Mouse (Mus musculus) layer of hippocampus, adult 11-12 months (tissue): ENCODE results near the gene Kcnmb3.
A peak's percentile ranks its signal among the peaks of the same experiment; 100 is the strongest.

Experiments
- DNase-seq: peaks from one replicate; pipeline ENCODE4 v3.0.0; 2022; ENCODE audit warnings: low spot score

Kcnmb3 gene

DNA sequence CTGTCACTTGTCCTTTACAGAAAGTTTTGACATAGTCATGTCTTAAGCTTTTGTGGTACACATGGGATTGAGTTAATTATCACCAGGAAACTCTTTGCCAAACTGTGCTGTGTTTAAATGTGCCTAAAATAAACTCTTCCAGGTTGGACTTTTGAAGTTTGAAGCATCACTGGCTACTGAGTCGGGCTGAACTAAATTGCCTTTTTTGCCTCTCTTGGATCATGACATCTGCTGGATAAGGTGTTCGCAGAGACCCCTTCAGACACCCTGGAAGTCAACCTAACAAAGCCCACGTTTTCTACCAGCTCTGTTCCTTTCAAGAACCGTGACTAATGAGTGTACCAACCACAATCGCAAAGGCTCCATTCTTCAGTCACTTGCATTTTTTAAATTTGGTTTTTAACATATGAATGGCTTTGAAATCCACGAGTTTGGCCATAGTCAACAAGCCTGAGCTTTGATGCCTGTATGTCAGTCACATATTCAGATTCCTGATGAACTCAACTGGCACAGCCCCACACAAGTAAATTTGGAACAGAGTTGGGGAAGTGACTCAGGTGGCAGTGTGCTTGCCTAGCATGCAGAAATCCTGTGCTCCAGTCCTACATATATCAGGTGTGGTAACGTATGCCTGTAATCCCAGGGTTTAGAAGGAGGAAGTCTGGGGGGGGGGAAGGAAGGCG lies 3.2 kb upstream of the Kcnmb3 start:
- DNase-seq, result no peak

DNA sequence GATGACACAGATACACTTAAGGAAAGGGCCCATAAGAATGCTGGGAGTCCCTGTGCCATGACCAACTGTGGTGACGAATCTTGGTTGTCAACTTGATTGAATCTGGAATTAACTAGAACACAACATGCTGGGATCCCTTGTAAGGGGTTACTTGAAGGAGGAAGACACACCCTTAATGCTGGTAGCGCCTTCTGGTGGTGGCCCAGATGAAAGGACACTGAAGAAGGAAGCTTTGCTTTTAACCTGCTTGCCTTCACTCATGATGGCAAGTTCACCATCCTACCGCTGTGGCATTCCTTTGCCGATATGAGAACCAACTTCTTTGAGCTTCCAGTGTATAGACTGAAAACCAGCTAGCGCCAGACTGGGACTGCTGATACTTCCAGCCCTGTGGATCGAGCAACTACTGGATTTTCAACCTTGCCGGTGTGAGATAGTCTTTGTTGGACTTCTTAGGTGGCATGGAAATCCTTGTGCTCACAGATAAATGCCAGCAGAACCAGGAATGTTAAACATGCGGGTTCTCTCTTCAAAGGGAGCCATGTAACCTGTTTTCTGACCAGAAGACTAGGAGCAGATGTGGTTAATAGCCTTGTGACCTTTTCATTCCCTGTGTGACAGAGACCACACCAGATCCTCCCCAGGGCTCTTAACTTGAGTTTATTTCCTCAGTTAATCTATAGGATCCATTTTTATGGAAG lies 2.5 kb upstream of the Kcnmb3 start:
- DNase-seq, result no peak

DNA sequence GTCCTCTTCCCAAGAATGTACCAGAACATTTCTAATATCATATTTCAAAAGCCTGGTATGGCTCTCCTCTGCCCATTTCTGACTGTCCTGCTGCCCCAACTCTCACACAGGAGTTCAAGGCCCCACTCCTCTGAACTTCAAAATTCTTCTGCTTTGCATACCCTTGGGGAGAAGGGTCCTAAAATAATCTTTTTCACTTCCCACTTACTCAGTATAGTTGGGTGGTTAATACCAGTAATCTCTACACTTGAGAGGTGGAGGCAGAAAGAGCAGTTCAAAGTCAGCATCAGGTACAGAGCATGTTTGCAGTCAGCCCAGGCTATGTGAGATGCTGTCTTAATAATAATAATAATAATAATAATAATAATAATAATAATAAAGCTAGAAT lies 1.1 kb downstream of the Kcnmb3 start:
- DNase-seq, result no peak

DNA sequence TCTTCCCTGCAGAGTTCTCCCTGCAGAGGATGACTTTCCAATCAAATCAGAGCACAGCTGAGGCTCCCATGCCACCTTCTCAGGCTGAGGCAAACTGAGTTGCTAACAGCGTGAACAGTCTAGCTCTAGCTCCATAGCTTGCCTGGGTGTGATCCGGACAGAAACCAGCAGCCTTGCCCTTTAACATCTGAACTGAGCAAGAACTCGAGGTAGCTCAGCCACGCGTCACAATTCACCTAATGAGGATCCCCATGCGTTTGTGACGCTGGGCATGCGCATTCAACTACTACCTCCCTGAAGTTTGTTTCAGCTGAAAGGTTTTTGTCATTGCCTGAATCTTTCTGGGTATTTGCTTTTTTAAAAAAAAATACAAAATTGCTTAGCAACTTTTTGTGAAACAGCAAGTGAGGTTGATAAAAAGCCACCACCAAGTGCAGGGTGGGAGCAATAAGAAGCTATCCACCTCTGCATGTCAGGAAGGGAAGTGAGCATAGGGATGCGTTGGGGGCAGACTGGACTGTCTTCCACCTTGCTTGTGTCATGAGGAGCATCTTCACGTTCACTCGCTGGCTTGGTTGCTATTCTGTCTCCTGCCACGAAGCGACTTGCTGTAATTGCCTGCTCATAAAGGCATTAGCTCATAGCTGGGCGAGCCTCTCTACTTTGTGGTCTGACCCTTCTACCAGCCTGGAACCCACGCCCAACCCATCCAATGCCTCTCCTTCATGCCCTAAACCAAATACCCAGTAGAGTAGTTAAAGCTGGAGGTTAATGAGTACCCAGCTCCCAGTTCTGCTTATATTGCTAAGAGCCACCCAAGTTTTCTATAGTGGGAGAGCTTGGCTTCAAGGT lies 1.7 kb downstream of the Kcnmb3 start:
- no peak for DNase-seq

DNA sequence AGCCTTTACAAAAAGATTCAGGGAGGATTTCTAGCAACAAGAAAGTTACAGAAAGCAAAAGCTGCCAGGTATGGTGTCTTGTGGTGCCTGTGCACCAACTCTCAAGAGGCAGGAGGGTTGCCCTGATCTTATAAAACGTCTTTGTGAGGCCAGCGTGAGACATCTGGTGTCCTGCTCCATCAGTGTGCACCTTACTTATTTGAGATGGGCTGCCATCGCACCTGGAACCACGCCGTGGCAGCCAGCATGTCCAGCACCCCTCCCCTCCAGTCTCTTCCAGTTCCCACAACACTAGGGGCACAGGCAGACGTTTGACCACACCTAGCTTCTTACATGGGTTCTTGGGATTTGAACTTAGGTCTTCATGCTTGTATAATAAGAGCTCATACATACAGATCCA lies 3.9 kb downstream of the Kcnmb3 start:
- DNase-seq, result no peak

DNA sequence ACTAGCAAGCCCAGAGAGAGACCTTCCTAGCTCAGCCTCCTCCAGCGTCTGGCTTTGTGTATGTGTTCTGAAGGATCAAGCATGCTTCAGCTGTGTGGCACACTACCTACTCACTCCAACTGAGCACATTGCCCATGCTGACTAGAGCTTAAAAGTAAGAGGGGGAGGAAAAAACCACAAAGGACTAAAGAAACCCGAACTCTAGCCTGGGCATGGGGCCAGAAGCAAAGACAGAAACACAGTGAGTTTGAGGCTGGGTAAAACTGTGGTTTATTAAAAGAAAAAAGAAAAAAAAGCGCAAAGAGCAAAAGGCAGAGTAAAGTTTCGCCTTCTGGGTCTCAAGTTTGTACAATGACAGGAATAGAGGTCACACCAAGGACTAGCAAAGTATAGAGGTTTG lies 5.5 kb downstream of the Kcnmb3 start:
- no peak for DNase-seq

DNA sequence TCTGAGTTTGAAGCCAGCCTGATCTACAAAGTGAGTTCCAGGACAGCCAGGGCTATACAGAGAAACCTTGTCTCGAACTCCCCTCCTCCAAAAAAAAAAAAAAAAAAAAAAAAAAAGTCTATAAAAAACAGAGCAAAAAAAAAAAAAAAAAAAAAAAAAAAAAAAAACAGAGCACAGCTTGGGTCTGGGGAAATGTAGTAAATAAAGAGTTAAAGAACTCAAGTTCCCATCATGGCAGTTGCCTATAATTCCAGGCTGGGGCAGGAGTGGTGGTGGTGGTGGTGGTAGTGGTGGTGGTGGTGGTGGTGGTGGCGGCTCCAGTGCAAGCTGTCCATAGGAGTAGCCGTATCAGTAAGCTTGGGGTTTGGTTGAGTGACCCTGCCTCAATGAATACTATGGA lies 9.0 kb downstream of the Kcnmb3 start:
- no peak for DNase-seq

DNA sequence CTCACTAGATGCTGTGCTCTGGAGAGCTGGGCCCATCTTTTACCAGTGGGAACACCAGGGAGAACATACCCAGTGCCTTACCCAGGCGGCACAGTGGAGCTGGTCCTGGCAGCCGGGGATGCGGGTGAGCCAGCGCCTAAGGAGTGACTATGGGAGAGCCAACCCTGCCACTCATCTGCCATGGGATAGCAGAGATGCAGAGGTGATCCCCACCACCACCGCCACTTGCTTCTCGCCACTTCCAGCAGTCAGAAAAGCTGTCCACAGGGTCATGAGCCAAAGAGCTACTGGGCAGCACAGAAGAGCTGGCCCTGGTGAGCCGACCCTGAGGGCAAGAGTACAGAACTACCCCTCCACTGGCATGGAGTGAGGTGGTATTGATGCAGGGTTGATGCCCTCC lies 12.1 kb downstream of the Kcnmb3 start:
- DNase-seq, result no peak

DNA sequence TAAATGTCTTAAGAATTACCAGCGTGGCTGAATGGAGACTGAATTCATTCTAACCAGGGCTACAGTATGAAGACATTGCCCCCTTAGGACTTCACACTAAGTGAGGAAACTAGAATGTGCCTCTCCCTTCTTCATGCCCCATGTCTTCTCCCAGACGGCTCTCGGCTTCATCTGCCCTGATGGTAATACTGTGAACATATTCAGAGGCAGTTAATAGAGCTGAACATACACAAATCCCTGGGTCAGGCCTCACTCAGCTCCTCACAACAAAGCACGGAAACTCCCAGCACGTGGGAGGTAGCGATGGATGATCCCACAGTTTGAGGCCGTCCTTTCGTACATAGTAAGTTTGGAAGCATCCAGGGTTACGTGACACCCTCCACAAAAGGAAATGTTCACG lies 18.8 kb downstream of the Kcnmb3 start:
- no peak for DNase-seq

DNA sequence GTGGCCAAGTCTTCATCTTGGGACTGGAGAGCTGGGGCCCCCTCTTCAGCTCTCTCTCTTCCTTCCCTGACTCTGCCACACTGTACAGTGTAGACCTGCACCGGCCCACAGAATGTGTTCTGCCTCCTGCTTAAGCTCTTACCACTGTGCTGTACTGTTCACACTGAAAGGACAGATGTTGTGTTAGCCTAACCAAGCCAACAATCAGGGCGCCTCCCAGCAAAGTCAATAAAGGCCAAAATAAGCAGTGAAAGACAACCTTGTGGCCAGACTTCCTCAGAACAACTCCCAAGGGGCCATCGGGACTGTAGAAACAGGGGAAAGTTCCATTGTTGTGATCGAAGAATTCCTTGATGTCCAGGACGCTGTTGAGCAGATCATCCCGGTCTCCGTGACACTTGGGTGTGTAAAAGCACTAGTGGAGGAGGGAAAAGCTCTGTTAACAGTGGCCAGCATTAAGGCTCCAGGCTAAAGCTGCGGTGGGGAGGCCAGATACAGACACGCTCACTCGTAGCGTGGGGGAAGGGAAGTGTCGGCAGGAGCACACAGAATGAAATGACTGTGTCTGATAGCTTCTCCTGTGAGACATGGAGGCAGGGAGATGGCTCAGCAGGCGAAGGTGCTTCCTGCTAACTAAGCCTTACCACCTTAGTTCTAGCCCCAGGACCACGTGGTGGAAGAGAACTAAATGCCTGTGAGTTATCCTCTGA lies 19.7 kb downstream of the Kcnmb3 start:
- no peak for DNase-seq

DNA sequence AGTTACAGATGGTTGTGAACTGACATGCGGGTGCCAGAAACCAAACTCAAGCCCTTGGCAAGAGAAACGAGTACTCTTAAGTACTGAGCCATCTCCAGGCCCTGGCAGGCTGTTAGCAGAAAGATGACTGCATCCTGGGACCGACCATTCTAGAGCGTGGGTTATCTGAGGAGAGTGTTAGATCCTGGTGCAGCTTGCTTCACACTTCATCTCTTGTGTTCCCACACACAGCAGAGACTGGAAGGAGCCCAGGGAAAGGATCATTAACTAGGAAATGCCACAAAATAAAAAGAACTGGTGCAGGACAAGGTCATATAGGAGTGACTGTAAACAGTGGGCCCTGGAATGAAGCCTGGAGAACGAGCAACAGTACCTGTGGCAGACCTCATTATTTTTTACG lies 20.9 kb downstream of the Kcnmb3 start:
- DNase-seq, result no peak

DNA sequence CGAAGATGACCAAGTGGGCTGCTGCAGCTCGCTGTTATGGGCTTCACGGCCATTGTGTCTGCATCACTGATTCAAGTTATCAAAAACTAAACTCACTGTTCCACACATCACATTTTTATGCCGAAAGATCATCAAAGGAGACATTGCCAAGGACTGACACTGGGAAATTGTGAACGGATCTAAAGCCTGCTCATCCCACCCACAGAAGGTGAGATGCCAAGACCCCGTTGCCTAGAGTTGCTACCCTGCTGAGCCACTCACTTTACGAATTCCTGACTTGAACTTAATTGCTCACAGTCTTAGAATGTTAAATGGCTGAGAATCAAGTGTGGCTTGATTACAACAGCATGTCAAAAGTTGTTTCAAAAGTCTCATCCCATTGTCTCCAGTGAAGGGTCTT lies 21.6 kb downstream of the Kcnmb3 start:
- no peak for DNase-seq

DNA sequence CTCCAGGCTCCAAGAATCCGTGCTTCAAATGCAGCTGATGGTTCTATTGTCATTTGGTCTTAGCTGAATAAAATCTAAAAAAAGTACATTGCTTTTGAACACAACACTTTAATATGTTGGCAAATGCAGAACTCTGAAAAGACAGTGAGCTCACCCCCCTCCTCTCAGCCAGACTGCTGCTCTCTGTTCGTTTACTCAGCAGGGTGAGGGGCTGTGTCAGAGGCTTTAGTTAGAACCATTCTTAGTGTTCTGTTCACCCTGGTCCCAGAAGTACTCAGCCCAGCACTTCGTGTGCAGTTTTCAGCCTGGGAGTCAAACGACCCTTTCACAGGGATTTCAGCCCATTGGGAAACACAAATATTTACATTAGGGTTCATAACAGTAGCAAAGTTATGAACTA lies 23.6 kb downstream of the Kcnmb3 start:
- no peak for DNase-seq

DNA sequence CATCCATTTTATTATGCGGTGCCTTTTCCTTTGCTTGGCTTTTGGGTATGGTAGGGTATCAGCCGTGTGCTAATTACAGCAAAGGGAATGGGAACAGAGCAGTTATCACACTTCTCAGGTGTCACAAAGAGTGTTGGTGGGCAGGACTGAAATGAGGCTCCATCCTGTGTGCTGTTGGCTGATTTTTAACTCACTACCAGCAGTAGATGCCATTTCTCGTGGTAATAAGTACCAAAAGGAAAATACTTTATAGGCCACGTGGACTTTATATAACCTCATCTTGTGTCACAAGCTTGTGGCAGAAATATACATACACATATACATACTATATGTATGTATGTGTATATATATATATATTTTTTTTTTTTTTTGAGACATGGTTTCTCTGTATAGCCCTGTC lies 24.7 kb downstream of the Kcnmb3 start:
- DNase-seq, result no peak

DNA sequence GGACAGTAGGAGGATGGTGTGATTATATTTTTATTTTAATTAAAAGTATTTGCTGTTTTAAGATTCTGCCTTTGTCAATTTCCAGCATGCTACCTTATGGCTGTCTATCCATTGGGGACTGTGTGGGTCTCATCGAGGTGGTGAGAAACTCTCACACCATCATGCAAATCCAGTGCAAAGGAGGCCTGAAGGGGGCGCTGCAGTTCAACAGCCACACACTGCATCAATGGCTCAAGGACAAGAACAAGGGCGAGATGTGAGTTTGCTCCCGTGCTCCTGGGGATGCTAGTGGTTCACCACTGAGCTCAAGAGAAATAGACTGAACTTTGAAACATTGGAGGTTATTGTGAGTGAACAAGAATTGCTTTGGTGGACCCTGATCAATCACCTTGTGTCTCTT lies 32.3 kb downstream of the Kcnmb3 start:
- peak; percentile 32 for DNase-seq

DNA sequence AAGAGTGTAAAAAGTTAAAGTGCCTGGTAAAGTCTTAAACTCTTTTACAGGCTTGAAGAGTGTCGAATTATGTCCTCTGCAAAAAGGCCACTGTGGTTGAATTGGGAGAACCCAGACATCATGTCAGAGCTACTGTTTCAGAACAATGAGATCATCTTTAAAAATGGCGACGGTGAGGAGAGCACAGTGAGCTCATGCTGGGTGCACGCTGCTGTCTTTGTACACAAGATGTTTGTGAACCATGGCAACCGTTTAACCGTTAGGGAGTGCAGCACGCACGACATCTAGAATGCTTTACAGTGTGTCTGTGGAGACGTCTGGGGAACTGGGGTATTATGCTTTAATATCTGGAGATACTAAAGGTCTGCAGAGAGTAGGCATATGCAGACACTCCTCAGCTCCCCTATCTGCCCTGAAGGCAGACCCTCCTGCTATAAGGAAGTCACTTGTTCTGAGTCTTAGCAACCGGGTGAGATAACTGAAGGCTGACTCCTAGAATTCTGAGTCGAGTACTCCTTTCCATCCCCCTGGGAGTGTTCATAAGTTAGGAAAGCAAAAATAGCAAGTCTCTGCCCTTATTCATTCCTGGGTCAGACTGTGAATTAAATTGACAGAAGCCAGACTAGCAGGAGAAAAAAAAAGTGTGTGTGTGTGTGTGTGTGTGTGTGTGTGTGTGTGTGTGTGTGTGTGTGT lies 37.6 kb downstream of the Kcnmb3 start:
- DNase-seq, result no peak

DNA sequence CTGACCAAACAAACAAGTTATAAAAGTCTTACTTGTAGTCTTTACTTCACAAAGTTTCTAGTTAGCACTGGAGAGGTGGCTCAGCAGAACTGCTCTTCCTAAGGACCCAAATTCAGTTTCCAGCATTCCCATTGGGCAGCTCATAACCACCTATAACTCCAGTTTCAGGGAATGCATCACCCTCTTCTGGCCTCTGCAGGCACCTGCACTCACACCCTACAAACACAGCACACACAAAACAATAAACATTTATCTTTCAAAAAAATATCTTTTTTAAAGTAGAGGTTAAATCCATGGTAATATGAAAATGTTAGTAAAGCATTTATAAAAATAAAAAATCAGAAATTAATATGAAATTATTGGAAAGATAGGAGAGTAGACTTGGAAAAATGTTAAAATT lies 50.3 kb downstream of the Kcnmb3 start:
- no peak for DNase-seq

DNA sequence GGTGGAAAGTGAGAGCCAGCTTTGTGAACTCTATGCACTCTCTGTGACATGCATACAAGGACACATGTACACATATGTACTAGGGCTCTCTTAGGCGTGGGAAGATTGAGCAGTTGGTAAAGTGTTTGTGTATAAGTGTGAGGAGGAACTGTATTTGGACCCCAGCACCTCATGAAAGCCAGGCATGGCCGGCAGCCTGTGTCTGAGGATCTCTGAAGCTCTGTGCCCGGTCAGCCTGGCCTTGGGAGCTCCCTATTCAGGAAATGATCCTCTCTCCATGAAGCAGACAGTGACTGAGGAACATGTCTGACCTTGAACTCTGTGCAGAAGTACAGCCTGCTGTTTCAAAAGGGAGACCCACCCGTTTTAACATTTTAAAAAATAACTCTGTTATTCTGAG lies 53.3 kb downstream of the Kcnmb3 start:
- no peak for DNase-seq

DNA sequence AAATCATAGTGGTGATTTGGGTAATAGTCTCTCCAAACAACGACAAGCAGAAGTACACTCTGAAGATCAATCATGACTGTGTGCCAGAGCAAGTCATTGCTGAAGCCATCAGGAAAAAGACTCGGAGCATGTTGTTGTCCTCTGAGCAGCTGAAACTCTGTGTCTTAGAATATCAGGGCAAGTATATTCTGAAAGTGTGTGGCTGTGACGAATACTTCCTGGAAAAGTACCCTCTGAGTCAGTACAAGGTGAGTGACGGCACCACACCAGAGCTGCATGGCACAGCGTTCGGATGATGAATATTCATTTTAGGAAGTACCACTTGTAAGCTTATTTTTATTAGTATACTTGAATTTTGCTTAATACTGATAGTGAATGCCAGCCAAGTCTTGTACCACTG lies 54.2 kb downstream of the Kcnmb3 start:
- no peak for DNase-seq

DNA sequence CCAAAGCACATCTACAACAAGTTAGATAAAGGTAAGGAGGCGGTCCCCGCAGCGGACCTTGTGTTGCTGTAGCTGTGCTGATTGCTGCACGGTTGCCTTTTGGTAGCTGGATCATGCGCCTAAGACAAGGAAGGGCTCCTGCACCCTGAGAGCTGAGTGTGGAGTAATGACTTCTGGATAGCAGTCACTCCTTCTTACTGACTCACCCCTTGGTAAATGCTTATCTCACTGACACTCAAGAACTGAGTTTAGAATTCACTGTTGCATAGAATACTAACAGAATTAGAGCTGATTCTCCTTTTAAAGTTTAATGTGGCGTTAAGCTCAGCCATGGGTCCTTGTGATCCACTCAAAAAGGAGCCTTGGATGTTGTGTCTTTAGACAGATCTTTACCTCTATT lies 54.7 kb downstream of the Kcnmb3 start:
- no peak for DNase-seq

DNA sequence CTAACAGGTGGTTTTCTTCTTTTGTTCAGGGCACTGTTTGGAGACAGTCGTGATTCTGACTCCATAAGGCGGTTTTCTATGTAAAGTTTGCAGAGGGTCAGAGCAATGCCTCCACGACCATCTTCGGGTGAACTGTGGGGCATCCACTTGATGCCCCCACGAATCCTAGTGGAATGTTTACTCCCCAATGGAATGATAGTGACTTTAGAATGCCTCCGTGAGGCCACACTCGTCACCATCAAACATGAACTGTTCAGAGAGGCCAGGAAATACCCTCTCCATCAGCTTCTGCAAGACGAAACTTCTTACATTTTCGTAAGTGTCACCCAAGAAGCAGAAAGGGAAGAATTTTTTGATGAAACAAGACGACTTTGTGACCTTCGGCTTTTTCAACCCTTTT lies 55.9 kb downstream of the Kcnmb3 start:
- DNase-seq, result no peak

DNA sequence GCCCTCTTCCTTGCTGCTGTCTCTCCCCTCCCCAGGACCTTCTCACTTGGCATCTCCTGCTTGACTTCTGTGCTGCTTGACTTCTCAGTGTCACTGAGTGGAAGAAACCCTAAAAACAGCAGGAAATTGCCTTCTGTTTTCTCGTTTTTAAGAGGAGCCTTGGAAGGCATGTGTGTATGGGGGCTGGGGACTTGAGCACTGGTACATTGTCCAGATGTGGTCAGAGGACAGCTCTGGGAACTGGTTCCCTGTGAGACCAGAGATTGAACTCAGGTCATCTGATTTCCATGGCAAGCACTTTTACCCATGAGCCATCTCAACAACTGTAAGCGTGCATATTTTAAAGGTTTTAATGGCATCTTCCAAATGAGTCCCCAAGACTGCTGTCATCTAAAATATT lies 58.0 kb downstream of the Kcnmb3 start:
- no peak for DNase-seq
